Mouse (Mus musculus): ENCODE measurements at regions not wholly inside any gene's neighbourhood (a gene's known extent, or its start where the extent isn't known, plus 50 kb on each side); places are given as distances from the start of the nearest gene placed in this dataset.

DNA sequence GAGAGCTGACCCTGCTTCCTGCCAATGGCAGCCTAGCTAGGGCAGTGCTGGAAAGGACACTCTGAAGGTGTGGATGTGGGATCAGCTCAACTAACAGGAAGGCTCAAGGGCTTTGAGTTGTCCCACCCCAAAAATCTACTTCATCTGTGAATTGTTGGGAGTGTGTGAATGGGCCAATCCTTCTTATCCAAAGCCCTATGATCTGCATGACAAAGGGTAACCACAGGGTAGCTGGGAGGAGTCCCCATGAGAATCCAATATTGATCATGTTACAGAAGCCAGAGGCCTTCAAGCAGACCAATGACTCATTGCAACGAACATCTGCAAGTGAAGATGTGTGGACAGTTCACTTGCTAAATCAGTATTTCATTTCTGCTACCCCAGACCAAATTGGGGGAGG is 51.1 kb upstream of the Adra1b start:
- in situ Hi-C loops (cut with MboI, MseI): no loop called here

DNA sequence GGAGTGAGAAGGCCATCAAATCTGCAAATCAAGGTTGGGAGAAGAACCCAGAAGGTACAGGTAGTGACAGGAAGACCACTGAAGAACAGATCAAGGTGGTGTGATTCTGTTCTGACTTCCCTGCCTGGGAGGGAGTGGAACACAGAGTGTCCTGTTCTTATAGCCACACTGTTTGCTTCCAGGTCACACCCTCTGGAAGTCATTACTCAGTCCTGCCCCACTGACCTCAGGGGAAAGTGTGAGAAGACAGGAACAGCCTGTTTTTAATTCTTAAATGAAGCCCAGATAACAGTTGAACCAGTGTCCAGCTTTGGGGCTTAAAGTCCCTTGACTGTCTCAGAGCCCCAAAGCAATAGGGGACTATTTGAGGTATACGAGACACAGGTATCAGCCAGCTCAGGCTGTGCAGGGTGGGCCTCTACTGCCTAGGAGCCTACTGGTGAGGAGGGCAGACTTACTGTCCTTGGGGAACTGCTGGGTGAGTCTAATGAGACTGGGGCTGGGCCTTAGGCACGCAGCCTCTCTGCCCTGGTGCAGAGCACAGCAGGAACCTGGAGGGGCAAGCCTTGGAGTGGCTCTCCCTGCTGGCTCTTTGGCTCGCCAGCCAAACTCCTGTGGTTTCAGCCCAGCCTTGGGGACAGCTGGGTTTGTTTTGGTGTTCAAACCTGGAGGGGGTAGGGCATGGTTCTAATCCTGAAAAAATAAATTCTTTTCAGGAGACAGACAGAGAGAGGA is 57.4 kb upstream of the Adra1b start:
- in situ Hi-C loops (cut with MboI, MseI): no loop called here

DNA sequence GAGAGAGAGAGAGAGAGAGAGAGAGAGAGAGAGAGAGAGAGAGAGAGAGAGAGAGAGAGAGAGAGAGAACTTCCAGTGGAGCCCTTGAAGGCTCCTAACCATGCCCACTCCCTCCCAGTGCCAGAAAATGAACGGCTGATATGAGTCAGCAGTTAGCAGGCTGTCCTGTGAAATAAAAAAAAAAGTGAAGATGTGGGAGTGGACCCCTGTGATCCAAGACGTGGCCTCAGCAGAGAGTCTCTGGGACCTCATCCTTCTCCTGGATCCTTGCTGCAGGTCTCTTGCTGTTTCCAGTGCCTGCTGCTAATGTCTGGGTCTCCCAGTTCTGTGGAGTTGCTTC is 57.9 kb upstream of the Adra1b start:
- in situ Hi-C loops (cut with MboI, MseI): no loop called here

DNA sequence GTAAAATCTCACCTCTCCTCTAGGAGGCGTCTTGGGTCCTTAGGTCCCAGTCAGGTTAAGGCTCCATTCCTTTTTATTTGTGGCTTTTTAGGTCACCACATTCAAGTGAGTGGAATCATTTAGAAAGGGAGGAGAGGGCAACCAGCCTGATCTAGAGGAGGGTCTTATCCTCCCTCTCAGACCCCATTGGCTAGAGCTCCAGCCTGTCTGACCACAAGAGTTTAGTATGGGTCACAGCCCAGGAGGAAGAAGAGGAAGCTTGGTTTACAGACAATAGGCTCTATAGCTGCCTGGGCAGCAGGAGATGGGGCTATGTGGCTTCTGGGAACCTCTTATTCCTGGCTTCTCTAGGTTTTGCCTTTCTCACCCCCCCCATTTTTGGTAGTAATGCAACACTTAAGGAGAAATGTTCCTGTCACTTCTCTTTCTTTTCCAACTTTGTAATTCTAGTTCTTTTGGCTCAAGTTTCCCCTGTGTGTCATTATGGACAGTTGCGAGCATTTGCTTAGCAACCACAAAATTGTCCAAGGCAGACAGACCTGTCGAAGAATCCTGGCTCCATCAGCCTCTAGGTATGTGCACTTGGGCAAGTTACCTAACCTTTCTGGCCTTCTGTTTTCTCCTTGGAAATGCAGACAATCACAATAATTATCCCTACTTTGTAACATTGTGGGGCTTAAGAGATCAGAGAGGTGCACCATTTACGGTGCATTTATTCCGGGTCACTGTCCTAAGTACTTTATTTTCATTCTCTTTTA is 59.5 kb upstream of the Adra1b start:
- in situ Hi-C loops (cut with MboI, MseI): no loop called here

DNA sequence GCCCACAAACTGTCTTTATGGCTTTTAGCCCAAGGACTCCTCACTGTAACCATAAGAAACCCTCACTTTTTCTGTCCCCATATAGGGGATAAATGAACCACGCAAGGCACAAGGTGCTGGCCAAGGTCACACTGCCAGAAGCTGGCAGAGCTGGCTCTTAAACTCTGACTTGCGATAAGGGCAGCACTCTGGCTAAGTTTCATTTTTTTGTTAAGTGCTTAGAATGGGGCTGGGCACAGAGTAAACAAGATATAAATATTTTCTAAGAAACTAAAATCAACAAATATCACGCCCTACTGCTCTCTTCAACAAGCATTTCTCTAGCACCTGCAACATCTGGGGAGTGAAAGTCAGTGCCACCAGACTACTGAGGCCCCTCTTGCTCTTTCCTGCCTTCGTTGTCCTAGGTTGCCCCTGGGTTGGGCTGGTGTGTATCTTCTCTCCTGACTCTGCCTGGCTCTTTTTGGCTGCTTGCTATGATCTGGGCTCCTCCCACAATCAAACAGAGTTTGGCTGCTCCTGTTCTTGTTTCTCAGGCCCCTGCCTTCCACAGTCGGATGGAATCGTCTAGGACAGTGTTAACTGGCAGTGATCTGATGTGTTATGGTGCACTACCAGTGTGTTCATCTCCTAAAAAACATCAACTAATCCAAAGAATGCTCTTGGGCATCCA is 60.5 kb upstream of the Adra1b start:
- in situ Hi-C loops (cut with MboI, MseI): no loop called here

DNA sequence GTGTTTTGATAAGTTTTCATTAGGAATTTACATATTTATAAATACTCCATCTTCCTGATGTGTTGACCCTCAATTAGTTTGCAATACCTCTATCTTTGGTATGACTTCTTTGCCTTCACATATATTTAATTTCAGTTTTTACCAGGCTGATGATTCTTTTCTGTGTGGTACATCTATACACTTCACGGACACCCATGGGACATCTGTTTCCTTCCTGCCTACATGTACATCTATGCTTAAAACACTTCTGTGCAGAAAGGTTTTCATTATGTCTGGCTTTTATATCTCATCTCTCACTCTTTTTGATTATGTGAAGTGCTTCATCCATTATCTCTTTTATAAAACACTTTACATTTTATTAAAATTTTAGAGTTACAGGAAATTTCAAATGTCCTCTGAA is 66.8 kb upstream of the Adra1b start:
- in situ Hi-C loops (cut with MboI, MseI): no loop called here

DNA sequence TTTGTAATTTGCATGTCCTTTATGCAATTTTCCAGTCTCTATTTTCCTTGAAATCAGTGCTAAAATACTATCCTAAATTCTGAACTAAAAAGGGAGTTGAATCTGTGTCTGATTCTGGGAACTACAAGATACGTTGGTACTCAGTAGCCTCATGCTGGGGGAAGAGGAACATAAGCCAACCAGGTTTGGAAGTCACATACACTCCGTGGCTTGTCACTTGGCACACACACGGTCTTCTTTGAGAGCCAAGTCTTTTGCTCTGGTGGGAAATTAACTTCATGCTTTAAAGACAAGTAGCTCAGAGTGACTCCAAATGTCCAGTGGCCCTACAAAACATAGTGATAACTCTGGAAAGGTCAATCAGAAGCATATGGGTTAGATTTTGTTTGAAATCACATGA is 70.9 kb upstream of the Adra1b start:
- in situ Hi-C loops (cut with MboI, MseI): no loop called here

DNA sequence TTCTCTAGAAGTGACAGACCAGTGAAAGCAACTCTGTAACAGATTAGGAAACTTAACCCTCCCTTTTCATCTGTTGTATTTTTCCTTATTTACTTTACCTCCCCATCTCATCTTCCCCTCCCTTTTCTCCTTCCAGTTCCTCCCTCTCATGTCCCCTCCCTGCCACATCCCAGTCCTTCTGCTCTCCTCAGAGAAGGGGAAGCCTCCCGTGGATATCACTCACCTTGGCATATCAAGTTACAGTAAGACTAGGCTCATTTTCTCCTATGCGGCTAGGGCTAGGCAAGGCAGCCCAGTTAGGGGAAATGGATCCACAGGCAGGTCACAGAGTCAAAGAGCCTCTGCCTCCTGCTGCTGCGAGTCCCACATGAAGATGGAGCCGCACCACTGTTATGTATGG is 75.0 kb upstream of the Adra1b start:
- in situ Hi-C loops (cut with MboI, MseI): no loop called here

DNA sequence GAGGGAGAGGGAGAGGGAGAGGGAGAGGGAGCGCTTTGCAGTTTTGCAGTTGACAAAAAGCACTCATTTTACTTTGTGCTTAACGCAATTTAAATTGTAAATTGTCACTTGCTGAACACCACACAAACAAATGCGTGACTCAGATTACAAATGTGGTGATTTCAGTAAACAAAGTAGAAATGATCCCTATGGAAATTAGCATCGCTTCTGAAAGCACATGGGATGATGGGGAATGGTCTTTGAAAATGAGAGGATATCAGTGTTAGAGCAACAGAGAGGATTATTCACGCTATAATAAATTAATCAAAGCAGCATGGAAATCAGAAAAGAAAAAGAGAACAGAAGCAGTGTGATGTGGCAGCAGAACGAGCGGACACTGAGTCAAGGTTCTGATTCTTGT is 78.4 kb upstream of the Adra1b start:
- in situ Hi-C loops (cut with MboI, MseI): no loop called here

DNA sequence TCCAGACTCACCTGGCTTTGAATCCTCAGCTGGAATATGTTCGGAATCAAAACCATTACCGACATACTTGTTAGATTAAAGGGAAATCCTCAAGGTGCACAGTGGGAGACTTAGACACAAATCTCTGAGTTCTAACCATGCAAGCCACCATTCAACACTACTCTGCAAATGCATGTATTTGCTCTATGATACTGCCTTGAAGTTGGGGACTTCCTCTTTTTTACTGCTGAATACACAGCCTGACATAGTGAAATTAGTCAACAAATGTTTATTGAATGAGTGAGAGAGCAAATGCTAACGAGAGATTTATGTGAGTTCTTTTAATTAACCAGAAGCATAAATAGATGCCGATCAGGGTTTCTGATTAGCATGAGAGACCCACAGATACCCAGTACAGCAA is 79.4 kb upstream of the Adra1b start:
- in situ Hi-C loops (cut with MboI, MseI): no loop called here

DNA sequence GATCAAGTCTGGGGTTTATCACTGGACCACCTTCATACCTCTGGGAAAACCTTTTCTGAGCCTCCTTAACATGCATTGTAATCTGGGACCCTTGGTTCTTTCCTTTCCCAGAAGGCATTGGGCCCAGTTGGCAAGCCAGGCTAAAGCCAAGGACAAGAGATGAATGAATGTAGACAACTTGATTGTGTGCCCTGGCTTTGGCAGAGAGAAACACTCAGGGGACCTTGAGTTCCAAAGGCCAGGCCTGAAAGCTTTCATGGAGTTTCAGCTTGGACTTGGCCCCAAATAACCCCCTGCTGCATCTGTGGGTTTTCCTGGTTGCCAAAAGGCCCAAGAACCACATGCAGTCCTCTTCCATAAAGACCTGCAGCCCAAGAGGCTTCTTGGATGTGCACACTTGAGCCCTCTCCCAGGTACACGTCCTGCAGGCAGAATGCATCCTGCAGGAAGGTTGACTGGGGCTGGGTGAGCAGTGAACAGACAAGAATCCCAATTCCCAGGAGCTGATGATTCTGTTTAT is 89.0 kb upstream of the Adra1b start:
- in situ Hi-C loops (cut with MboI, MseI): no loop called here

DNA sequence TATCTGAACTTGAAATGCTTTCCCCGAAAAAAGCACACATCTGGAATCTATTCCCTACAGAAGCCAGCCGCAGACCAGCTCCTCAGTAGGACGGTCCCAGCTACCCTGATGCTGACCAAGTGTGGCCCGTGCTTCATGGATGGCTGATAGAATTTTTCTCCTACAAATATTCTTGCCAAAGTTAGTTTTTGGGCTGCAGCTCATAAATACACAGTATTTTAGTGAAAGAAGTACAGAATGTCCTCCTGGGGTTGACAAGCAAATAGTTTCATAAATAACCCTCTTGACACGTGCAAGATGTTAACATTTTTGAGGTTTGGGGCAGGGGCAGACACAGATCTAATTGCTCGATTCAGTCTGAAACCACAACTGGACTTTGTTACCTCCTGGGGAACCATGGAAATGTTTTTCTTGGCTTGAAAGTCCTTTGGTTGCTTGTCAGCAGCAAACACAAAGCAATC is 91.0 kb upstream of the Adra1b start:
- in situ Hi-C loops (cut with MboI, MseI): no loop called here

DNA sequence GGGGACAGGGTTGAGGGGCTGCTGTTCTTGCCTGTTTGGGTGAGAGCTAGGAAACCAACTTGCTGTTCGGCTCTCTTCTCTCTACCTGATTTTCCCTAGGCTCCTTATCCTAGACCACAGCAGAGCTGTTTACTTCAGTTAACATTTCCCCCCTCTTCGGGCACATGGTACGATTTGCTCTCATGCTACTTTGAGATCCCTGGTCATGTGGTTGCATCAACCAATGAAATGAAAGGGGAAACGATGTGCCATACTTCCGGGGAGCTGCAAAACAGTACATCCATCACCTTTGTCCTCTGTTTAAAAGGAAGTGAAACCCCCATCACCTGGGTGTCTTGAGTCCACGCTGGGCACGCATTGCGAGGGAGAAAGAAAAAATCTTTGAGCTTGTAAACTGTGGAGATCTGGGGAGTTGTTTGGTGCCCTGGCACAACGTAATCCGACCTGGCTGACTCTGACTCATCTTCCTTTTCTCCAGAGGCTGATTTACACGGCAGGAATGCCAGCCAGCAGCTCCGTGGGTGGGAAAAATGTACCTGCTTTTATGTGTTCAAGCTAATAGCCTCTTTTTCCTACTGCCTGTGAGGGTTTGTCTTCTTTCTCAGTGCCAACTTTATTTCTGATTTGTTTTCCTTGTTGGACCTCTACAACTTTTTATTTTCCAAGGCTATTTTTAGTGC is 97.2 kb upstream of the Adra1b start:
- in situ Hi-C loops (cut with MboI, MseI): no loop called here

DNA sequence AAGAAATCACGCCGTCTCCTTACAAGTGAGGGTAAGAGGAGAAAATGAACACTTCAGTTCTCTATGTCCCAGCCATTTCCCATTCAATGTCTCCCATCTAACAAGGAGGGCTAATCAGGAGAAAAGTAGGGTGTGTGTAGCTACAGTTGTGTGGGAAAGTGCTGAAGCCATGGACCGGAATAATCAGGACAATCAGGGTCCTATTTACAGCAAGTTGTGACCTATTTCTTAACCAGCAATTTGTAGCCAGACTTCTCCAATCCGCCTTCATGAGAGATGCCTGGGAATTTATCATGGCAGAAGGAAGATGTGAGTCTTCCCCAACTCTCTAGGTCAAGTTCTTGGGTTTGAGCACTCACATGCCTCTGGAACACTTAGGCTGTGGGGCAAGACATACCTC is 99.0 kb upstream of the Adra1b start:
- in situ Hi-C loops (cut with MboI, MseI): no loop called here

DNA sequence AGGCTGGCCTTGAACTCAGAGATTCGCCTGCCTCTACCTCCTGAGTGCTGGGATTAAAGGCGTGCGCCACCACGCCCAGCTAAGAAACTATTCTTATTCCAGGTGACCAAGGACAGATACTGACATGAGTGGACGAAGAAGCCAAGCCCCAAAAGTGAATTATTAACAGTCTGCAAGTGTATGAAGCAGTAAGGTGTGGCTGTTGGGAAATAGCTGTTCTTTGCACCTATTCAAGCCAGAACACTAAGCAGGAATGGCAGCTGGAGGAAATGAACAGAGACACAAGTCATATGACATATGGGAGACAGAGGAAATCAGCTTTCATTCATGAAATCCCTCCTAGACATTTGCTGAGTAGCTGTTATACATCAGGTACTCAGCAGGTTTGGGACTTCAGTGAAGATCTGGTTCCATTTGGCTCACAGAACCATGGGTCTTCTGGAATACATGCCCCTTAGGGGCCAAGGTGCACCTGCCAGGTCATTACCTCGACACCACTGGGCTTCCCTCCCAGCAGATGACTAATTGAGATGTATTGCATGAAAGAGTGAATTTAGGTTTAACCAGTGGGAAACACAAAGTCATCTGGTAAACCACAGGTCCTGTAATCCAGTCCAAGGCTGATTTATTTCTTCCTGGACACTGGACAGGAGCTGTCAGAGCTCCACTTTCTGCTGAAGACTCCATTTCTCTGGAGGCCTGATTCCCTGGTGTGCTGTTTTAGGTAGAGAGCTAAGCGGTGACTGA is 101.0 kb upstream of the Adra1b start:
- in situ Hi-C loops (cut with MboI, MseI): no loop called here

DNA sequence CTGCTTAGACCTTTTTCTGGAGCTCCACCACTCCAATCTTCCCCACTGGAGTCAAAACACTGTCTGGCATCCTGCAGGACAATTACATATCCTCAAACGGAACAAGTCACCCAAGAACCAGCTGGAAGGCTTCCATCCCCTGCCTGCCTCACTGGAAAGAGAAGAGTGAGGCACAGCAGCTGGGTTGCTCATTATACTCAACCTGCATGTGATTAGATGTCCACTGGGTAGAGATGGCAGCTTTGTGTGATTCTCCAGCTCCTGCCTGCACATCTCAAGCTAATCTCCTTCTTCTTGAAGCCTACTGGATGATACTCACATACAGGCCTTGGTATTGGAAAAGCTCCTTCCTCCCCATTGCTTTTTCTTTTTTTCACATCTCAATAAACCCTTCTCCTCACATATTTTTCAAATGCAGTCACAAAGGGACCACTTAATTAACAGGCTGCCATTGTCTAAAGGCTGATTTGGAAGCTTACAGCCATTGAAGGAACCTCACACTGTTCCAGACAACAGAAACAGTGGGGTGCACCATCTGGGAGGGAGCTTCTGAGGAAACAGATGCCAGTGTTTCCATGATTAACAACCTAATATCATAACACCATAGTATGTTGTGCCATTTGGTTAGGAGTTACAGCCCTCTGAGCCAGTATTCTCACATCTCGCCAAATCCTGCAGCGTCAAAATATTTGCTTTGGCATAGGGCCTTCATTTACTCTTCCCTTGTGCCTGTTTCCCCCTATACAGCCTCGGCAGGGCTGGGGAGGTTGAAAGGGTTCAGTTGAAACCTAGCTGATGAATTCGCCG is 101.9 kb upstream of the Adra1b start:
- in situ Hi-C loops (cut with MboI, MseI): no loop called here

DNA sequence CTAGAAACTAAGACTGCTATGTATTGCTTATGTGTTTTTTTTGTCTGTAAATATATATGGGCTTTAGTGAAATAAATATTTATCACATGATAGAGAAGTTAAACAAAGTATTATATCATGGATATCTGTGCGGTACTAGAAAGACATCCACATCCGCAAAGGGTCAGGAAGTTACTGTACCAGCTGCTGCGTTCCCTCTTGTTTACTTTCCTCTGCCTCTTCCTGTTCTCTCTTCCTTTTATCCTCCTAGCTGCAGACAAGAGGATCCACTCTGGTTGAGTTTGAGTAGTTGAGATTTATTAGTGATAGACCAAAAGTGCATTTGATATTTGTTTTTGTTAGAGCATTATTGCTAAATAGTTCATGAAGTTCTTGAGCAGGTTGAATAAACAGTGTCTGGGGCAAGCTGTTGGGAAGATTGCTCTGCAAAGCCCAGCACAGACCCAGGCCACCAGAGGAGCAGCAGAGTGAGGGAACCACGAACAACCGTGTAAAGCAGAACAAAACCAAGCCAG is 106.6 kb upstream of the Adra1b start:
- in situ Hi-C loops (cut with MboI, MseI): no loop called here

DNA sequence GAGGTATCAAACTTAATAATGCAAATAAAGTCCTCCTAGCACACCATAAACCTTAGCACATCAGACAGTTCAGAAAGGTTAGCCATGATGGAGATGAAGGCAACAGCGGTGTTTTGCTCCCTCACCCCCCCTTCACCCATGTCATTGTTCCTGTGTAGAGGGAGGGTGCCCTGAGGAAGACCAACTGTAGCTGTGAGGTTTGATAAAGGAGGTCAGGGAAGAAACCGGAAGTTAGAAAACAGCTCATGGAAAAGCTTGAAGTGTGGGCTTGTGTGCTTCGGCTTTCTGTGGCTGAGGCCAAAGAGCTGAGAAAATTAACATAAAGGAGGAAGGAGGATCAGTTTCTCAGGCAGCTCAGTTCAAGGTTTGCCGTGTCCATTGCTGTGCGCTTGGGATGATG is 111.3 kb upstream of the Adra1b start:
- in situ Hi-C loops (cut with MboI, MseI): no loop called here

DNA sequence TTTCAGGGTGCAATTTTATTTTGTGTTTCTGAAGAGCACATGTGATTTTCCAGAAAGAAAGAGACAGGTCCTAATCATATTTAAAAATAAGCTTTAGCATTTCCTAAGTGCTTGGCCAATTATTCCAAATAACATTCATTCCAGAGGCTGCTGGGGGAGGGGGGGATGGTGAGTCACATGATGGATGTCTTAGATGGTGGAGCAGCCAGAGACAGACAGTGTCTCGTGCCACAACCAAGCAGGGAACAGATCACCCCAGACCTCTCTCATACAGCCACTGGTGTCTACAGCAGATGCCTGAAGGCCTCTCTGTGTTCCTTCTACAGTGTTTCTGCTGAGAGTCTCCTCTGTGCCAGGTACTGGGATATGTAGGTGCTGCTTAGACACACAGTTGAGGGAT is 112.8 kb upstream of the Adra1b start:
- in situ Hi-C loops (cut with MboI, MseI): no loop called here

DNA sequence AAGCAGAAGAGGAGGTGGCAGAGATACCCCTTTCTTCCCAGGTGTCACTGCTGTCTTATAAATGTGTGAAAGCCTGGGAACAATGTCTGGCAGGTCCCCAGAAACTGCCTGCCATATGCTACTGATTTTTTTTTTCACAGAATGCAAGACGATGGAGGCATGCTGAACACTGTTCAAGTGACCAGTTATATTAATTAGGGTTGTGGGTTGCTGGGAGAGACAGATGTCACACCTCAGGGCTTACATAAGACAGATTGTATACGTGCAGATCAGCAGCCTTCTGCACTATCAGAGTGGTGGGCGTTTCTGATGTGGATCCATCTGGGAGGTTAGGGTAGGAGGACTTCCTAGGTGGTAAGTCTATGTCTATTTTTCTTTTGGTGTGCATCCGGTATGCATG is 120.6 kb upstream of the Adra1b start:
- in situ Hi-C loops (cut with MboI, MseI): loop anchor here in 1 of 2 experiments (10.0 kb wide), 1 partner anchor 1417 kb away; no protein-coding TSS in a partner anchor

Data from T-helper 17 cell (primary cell).